Mouse (Mus musculus) G1E (cell line): ENCODE measurements around the gene Misp. TPM values are rescaled to one million over a fixed set of nuclear protein-coding genes. Genes with fewer than 3 reads are reported as not detected.
A peak's percentile ranks its signal among the peaks of the same experiment; 100 is the strongest.

Experiments used
- ATAC-seq: 2 replicates; pipeline ENCODE4 v1.8.0; 2016; ENCODE audit warnings: mild to moderate bottlenecking; ENCODE audit not compliant: insufficient number of reproducible peaks, poor library complexity, low FRiP score, severe bottlenecking; ENCODE audit errors: extremely low read depth
- DNase-seq: peaks from one replicate; pipeline ENCODE4 v3.0.0; 2012; ENCODE audit warnings: low spot score
- H3K27me3 ChIP-seq: 2 replicates; pipeline ENCODE4 v1.6.1; 2012; ENCODE audit warnings: mild to moderate bottlenecking, low read length, inconsistent platforms; ENCODE audit not compliant: insufficient read depth
- H3K36me3 ChIP-seq: replicated peaks from 2 replicates; pipeline ENCODE3; 2012; ENCODE audit warnings: mild to moderate bottlenecking, inconsistent platforms
- H3K4me1 ChIP-seq: 2 replicates; pipeline ENCODE4 v1.6.1; 2012; ENCODE audit warnings: low read depth, low read length, inconsistent platforms, mixed read lengths; ENCODE audit not compliant: insufficient read depth
- H3K4me3 ChIP-seq: 2 replicates; pipeline ENCODE4 v1.5.1; 2012; ENCODE audit warnings: low read depth, mild to moderate bottlenecking, inconsistent platforms, low read length, moderate library complexity, mixed read lengths
- H3K9me3 ChIP-seq: replicated peaks from 2 replicates; pipeline ENCODE4 v1.6.1; 2012; ENCODE audit warnings: inconsistent platforms
- CTCF ChIP-seq: IDR thresholded peaks from 2 replicates; pipeline ENCODE4 v1.5.1; 2012; ENCODE audit warnings: low read depth, low read length, inconsistent platforms, mixed read lengths
- GATA1 ChIP-seq: IDR thresholded peaks from 2 replicates; pipeline ENCODE4 v1.6.1; 2012; ENCODE audit warnings: borderline replicate concordance, low read length, inconsistent platforms, mixed read lengths
- GATA2 ChIP-seq: IDR thresholded peaks from 2 replicates; pipeline ENCODE4 v1.6.1; 2012; ENCODE audit warnings: low read depth, low read length, inconsistent platforms, borderline replicate concordance
- POLR2AphosphoS5 ChIP-seq: IDR thresholded peaks from 2 replicates; pipeline ENCODE4 v1.6.1; 2012; ENCODE audit warnings: low read depth, low read length, inconsistent platforms; ENCODE audit not compliant: insufficient replicate concordance
- TAL1 ChIP-seq: conservative IDR thresholded peaks from 2 replicates; pipeline ENCODE4 v1.6.1; 2012; ENCODE audit warnings: low read depth, low read length, inconsistent platforms, mixed read lengths
- polyA plus RNA-seq: library from polyadenylated mRNA; stranded (reverse); fragments of >175 nt; gene quantifications from 2 replicates; pipeline ENCODE4 v1.2.3, GENCODE M21; 2012
- total RNA-seq, 2 experiments: library from RNA; stranded (forward) in 1 of 2; stranded (reverse) in 1 of 2; fragments of 200-1000 nt in 1 of 2; fragments of >200 nt in 1 of 2; fragmentation: Nextera tagmentation in 1 of 2; gene quantifications; 2 replicates each; pipeline ENCODE4 v1.2.3; 2014 to 2017

Misp gene
- total and polyA plus RNA-seq, 3 experiments: 0.33 TPM; not detected in 2

DNA sequence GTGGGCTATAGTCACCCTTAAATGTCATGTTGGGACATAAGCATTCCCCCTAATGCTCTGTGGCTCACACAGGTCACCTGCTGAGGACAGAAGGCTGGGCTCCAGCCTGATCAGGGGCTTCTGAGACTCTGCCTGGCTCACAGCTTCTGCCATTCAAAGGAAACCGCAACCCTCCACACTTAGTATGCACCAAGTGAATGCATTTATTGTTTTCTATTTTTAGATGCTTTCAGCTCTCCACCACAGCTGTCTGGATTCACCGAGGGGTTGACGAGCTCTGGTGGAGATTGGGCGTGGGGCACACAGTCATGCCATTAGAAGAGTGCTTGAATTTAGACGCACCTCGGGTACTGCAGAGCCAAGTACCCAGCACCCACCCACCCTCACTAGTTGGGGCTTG, 52.5 kb downstream of the Misp start:
- DNase-seq: no peak
- Histone ChIP-seq H3K4me3 (no peak overlapping the region), H3K27me3 (peaks cover 54% of the 10 kb centered on the region), H3K36me3 (no peaks in the 10 kb centered on the region), H3K9me3 (no peaks in the 10 kb centered on the region), H3K4me1 (peaks cover 41% of the 10 kb centered on the region)
- TF ChIP-seq TAL1 (no peak), GATA1 (no peak), GATA2 (no peak), CTCF (no peak), POLR2AphosphoS5 (no peak)
- ATAC-seq: no peak

DNA sequence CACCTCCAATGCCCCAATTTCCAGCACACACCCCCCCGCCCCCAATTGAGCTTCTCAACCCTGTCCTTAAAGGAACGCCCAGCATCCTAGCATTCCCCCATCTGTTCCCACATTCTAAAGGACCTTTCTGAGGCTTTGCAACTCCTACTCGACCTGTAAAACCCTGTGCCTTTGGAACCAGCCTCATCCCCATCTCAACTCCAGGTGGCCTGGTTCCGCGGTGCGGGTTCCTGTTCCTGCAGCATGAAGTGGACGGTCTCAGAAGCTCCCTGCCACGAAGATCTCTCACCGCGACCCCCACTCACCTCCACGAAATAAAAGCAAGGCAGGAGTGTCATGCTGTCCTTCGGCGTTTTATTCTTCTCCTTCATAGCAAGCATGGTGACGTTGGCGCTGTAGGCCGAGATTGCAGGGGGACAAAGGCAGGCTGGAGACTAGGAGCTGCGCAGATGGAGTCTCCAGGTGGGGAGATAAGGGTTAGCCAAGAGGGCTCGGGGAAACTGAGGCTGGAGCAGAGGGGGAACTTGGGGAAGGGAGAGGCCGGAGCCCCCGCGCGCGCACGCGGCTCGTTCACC, 53.0 kb downstream of the Misp start:
- no peaks in the 10 kb centered on the region for H3K36me3 ChIP-seq
- H3K4me3 ChIP-seq: peak overlapping the region; percentile 60; the same call in 1 of the 2 replicates
- H3K9me3 ChIP-seq: no peaks in the 10 kb centered on the region
- no peak for ATAC-seq
- H3K4me1 ChIP-seq: peaks cover 43% of the 10 kb centered on the region
- peaks cover 54% of the 10 kb centered on the region for H3K27me3 ChIP-seq
- no peak for DNase-seq
- TF ChIP-seq GATA2: no peak
- TF ChIP-seq TAL1: no peak
- TF ChIP-seq CTCF: no peak
- no peak for TF ChIP-seq GATA1
- TF ChIP-seq POLR2AphosphoS5: no peak

- no peak for DNase-seq
- peak within 1 kb of the TSS; percentile 60; the same call in 1 of the 2 replicates for H3K4me3 ChIP-seq
- no peak for ATAC-seq
- H3K4me1 ChIP-seq: peaks cover 47% of the 10 kb centered on the region
- TF ChIP-seq GATA2 (no peak), GATA1 (no peak)
- no peaks in the 10 kb centered on the region for H3K9me3 ChIP-seq
- H3K36me3 ChIP-seq: no peaks in the 10 kb centered on the region
- peaks cover 51% of the 10 kb centered on the region for H3K27me3 ChIP-seq
Measured at GRCm38 (mm10) chr10:79874290-79874862, 53.6 kb downstream of the Misp start, which contains the start of the genes Prtn3 and Plppr3. Gene Prtn3 (plus strand): TSS chr10:79874476. Gene Plppr3 (minus strand): TSS chr10:79874634.

DNA sequence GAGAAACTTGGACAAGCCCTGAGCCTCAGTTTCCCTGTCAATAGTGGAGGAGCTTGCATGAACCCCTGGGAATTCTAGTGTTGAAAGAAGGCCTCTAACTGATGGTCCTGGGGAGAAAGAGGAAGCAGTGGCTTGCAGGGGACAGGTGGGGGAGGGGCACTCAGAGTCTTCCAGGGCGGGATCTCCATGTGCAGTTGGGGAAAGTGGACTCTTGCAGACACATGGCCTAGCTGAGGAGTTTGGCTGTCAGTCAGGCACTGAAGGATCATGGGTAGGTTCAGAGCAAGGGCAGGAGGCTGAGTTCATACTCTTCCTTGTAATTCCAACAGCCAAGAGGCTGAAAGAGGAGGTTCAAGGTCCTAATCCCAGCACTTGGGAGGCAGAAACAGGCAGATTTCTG, 56.4 kb downstream of the Misp start:
- TF ChIP-seq GATA2 (no peak), CTCF (no peak), POLR2AphosphoS5 (no peak), GATA1 (no peak)
- Histone ChIP-seq H3K27me3 (peaks cover 52% of the 10 kb centered on the region), H3K4me3 (peak overlapping the region; percentile 52; the same call in 1 of the 2 replicates), H3K4me1 (peaks cover 74% of the 10 kb centered on the region), H3K9me3 (no peaks in the 10 kb centered on the region), H3K36me3 (no peaks in the 10 kb centered on the region)
- peak; percentile 91 for DNase-seq
- ATAC-seq: peak; percentile 60

- no peak for ATAC-seq
- TF ChIP-seq GATA2 (no peak), CTCF (no peak), POLR2AphosphoS5 (no peak), GATA1 (no peak), TAL1 (no peak)
- Histone ChIP-seq H3K36me3 (no peaks in the 10 kb centered on the region), H3K4me3 (no peak overlapping the region; the same call in 1 of the 2 replicates), H3K4me1 (peaks cover 77% of the 10 kb centered on the region), H3K27me3 (peaks cover 53% of the 10 kb centered on the region), H3K9me3 (no peaks in the 10 kb centered on the region)
- no peak for DNase-seq
Measured at GRCm38 (mm10) chr10:79877757-79878156, 57.0 kb downstream of the Misp start.

DNA sequence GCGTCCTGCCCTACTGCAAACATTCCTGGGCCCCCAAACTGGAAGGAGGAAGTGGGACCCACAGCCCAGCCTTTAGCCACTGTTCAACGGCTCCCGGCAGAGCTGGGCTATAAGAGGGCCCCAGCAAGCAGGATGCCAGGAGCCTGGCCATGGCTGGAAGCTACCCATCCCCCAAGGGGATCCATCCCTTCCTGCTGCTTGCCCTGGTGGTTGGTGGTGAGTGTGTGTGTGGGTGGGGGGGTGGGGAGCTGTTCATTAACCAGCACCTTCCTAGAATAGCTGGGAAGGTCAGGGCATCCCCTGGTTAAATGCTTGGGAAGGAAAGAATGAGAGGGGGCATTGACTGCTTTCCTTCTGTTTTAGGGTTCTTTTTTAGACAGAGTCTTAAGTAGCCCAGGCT, 58.7 kb downstream of the Misp start:
- TF ChIP-seq GATA2 (no peak), CTCF (no peak), POLR2AphosphoS5 (no peak), GATA1 (no peak), TAL1 (no peak)
- peaks cover 83% of the 10 kb centered on the region for H3K4me1 ChIP-seq
- ATAC-seq (no peak), DNase-seq (no peak)
- no peaks in the 10 kb centered on the region for H3K36me3 ChIP-seq
- H3K9me3 ChIP-seq: no peaks in the 10 kb centered on the region
- no peak overlapping the region for H3K4me3 ChIP-seq
- peaks cover 43% of the 10 kb centered on the region for H3K27me3 ChIP-seq

Other genes with a start within 250 kb of the Misp start
Only the 20 nearest of the 34 such genes appear.
- gene Cdc34, start 138.8 kb upstream of the Misp start, total RNA-seq (2014; fragmentation: Nextera tagmentation): 81.7 and 86.7 TPM in 2 replicates
- gene Cdc34, start 138.8 kb upstream of the Misp start, total RNA-seq (2017): 132 and 136 TPM in 2 replicates
- gene Cdc34, start 138.8 kb upstream of the Misp start, polyA plus RNA-seq: 492 and 603 TPM in 2 replicates
- not detected in 2 replicates for gene Gzmm, start 132.0 kb upstream of the Misp start, total RNA-seq (2014; fragmentation: Nextera tagmentation)
- gene Gzmm, start 132.0 kb upstream of the Misp start, total RNA-seq (2017): 0.33 and 0.46 TPM in 2 replicates
- gene Gzmm, start 132.0 kb upstream of the Misp start, polyA plus RNA-seq: 0.19 and 0.28 TPM in 2 replicates
- 742 and 832 TPM in 2 replicates for gene Bsg, start 116.5 kb upstream of the Misp start, total RNA-seq (2014; fragmentation: Nextera tagmentation)
- gene Bsg, start 116.5 kb upstream of the Misp start, total RNA-seq (2017): 308 and 330 TPM in 2 replicates
- gene Bsg, start 116.5 kb upstream of the Misp start, polyA plus RNA-seq: 872 and 1,137 TPM in 2 replicates
- gene Hcn2, start 104.4 kb upstream of the Misp start, total RNA-seq (2014; fragmentation: Nextera tagmentation): 0.29 TPM in 1 of 2 replicates, not detected in the other
- gene Hcn2, start 104.4 kb upstream of the Misp start, total RNA-seq (2017): 0.11 and 0.17 TPM in 2 replicates
- 0.27 and 0.47 TPM in 2 replicates for gene Hcn2, start 104.4 kb upstream of the Misp start, polyA plus RNA-seq
- 44.5 and 50.5 TPM in 2 replicates for gene Polrmt, start 74.4 kb upstream of the Misp start, total RNA-seq (2014; fragmentation: Nextera tagmentation)
- 16.7 and 17.1 TPM in 2 replicates for gene Polrmt, start 74.4 kb upstream of the Misp start, total RNA-seq (2017)
- 45.3 and 45.5 TPM in 2 replicates for gene Polrmt, start 74.4 kb upstream of the Misp start, polyA plus RNA-seq
- not detected in 2 replicates for gene Fgf22, start 65.9 kb upstream of the Misp start, total RNA-seq (2014; fragmentation: Nextera tagmentation)
- 0.44 TPM in 1 of 2 replicates, not detected in the other for gene Fgf22, start 65.9 kb upstream of the Misp start, total RNA-seq (2017)
- not detected in 2 replicates for gene Fgf22, start 65.9 kb upstream of the Misp start, polyA plus RNA-seq
- gene Rnf126, start 54.0 kb upstream of the Misp start, total RNA-seq (2014; fragmentation: Nextera tagmentation): 109 and 129 TPM in 2 replicates
- gene Rnf126, start 54.0 kb upstream of the Misp start, total RNA-seq (2017): 23.5 and 25.2 TPM in 2 replicates
- 353 and 382 TPM in 2 replicates for gene Rnf126, start 54.0 kb upstream of the Misp start, polyA plus RNA-seq
- gene Fstl3, start 43.7 kb upstream of the Misp start, total RNA-seq (2014; fragmentation: Nextera tagmentation): not detected in 2 replicates
- 0.12 and 0.22 TPM in 2 replicates for gene Fstl3, start 43.7 kb upstream of the Misp start, total RNA-seq (2017)
- 0.05 TPM in 1 of 2 replicates, not detected in the other for gene Fstl3, start 43.7 kb upstream of the Misp start, polyA plus RNA-seq
- not detected in 2 replicates for gene Prss57, start 30.0 kb upstream of the Misp start, total RNA-seq (2014; fragmentation: Nextera tagmentation)
- gene Prss57, start 30.0 kb upstream of the Misp start, total RNA-seq (2017): 0.05 TPM in 1 of 2 replicates, not detected in the other
- not detected in 2 replicates for gene Prss57, start 30.0 kb upstream of the Misp start, polyA plus RNA-seq
- gene Palm, start 27.4 kb upstream of the Misp start, total RNA-seq (2014; fragmentation: Nextera tagmentation): not detected in 2 replicates
- gene Palm, start 27.4 kb upstream of the Misp start, total RNA-seq (2017): 0.11 and 0.17 TPM in 2 replicates
- gene Palm, start 27.4 kb upstream of the Misp start, polyA plus RNA-seq: 0.42 and 0.44 TPM in 2 replicates
- gene Ptbp1, start 33.4 kb downstream of the Misp start, total RNA-seq (2014; fragmentation: Nextera tagmentation): 333 and 387 TPM in 2 replicates
- gene Ptbp1, start 33.4 kb downstream of the Misp start, total RNA-seq (2017): 168 and 190 TPM in 2 replicates
- gene Ptbp1, start 33.4 kb downstream of the Misp start, polyA plus RNA-seq: 1,117 and 1,292 TPM in 2 replicates
- not detected in 2 replicates for gene Prtn3, start 53.5 kb downstream of the Misp start, total RNA-seq (2014; fragmentation: Nextera tagmentation)
- gene Prtn3, start 53.5 kb downstream of the Misp start, total RNA-seq (2017): 0.49 TPM in 1 of 2 replicates, not detected in the other
- gene Prtn3, start 53.5 kb downstream of the Misp start, polyA plus RNA-seq: 2.0 and 2.1 TPM in 2 replicates
- gene Plppr3, start 53.6 kb downstream of the Misp start, total RNA-seq (2014; fragmentation: Nextera tagmentation): not detected in 2 replicates
- 0.06 and 0.82 TPM in 2 replicates for gene Plppr3, start 53.6 kb downstream of the Misp start, total RNA-seq (2017)
- gene Plppr3, start 53.6 kb downstream of the Misp start, polyA plus RNA-seq: 0.13 and 0.20 TPM in 2 replicates
- gene Elane, start 65.3 kb downstream of the Misp start, total RNA-seq (2014; fragmentation: Nextera tagmentation): not detected in 2 replicates
- 0.23 TPM in 1 of 2 replicates, not detected in the other for gene Elane, start 65.3 kb downstream of the Misp start, total RNA-seq (2017)
- gene Elane, start 65.3 kb downstream of the Misp start, polyA plus RNA-seq: 0.72 and 1.1 TPM in 2 replicates
- not detected in 2 replicates for gene Cfd, start 69.9 kb downstream of the Misp start, total RNA-seq (2014; fragmentation: Nextera tagmentation)
- not detected in 2 replicates for gene Cfd, start 69.9 kb downstream of the Misp start, total RNA-seq (2017)
- gene Cfd, start 69.9 kb downstream of the Misp start, polyA plus RNA-seq: not detected in 2 replicates
- 12.0 and 14.0 TPM in 2 replicates for gene Med16, start 87.9 kb downstream of the Misp start, total RNA-seq (2014; fragmentation: Nextera tagmentation)
- gene Med16, start 87.9 kb downstream of the Misp start, total RNA-seq (2017): 10.4 and 12.2 TPM in 2 replicates
- 49.4 and 51.7 TPM in 2 replicates for gene Med16, start 87.9 kb downstream of the Misp start, polyA plus RNA-seq
- gene Gm26602, start 89.9 kb downstream of the Misp start, total RNA-seq (2014; fragmentation: Nextera tagmentation): not detected in 2 replicates
- not detected in 2 replicates for gene Gm26602, start 89.9 kb downstream of the Misp start, total RNA-seq (2017)
- 0.41 and 1.0 TPM in 2 replicates for gene Gm26602, start 89.9 kb downstream of the Misp start, polyA plus RNA-seq
- 0.30 and 0.39 TPM in 2 replicates for gene Kiss1r, start 96.0 kb downstream of the Misp start, total RNA-seq (2014; fragmentation: Nextera tagmentation)
- gene Kiss1r, start 96.0 kb downstream of the Misp start, total RNA-seq (2017): 0.33 and 0.93 TPM in 2 replicates
- gene Kiss1r, start 96.0 kb downstream of the Misp start, polyA plus RNA-seq: 0.33 and 0.56 TPM in 2 replicates
- 118 and 134 TPM in 2 replicates for gene R3hdm4, start 100.2 kb downstream of the Misp start, total RNA-seq (2014; fragmentation: Nextera tagmentation)
- 35.0 and 35.8 TPM in 2 replicates for gene R3hdm4, start 100.2 kb downstream of the Misp start, total RNA-seq (2017)
- gene R3hdm4, start 100.2 kb downstream of the Misp start, polyA plus RNA-seq: 185 and 203 TPM in 2 replicates
- gene Arid3a, start 106.1 kb downstream of the Misp start, total RNA-seq (2014; fragmentation: Nextera tagmentation): 35.4 and 41.3 TPM in 2 replicates
- 32.8 and 35.1 TPM in 2 replicates for gene Arid3a, start 106.1 kb downstream of the Misp start, total RNA-seq (2017)
- gene Arid3a, start 106.1 kb downstream of the Misp start, polyA plus RNA-seq: 164 and 202 TPM in 2 replicates